ENCODE assay signal across 20 mouse cellular contexts in genomic region chr2:123458034-123458677, GRCm38 (mm10).
DNase-seq lines count a peak whose midpoint lies in the region; ATAC-seq and TF ChIP-seq lines count a peak whose summit lies in the region.
"Had no signal": no experiment of that assay in that cellular context is flagged by ENCODE, and none has a peak within 500 bp of the region (broad histone marks: within the 10 kb centered on the region; RNA-seq: fewer than 3 reads in every experiment).

No protein-coding gene starts in this region.

- no peaks in the 10 kb centered on the region for H3K4me1 ChIP-seq in embryonic facial prominence, embryonic 14.5 days (ENCODE audit: control insufficient read depth, insufficient read depth, low read length)
- no peaks in the 10 kb centered on the region for H3K4me1 ChIP-seq in embryonic facial prominence, embryonic 10.5 days
- H3K4me1 ChIP-seq in lung, embryonic 16.5 days (replicated peaks; ENCODE audit: control insufficient read depth, insufficient read depth, low read length): no peaks in the 10 kb centered on the region
- H3K4me1 ChIP-seq in hindbrain, postnatal 0 days (ENCODE audit: insufficient read depth, low read length): no peaks in the 10 kb centered on the region
- no peaks in the 10 kb centered on the region for H3K4me1 ChIP-seq in limb, embryonic 10.5 days
- H3K4me1 ChIP-seq: embryonic facial prominence, embryonic 12.5 days; kidney, embryonic 15.5 days; limb, embryonic 13.5 days; liver, embryonic 13.5 days had no signal

- ATAC-seq in embryonic facial prominence, embryonic 14.5 days (ENCODE audit: low read depth): no peak
- ATAC-seq in lung, embryonic 16.5 days (ENCODE audit: low read depth): peak; percentile 94
- ATAC-seq in hindbrain, postnatal 0 days: no peak
- ATAC-seq: activated CD4-positive, CD25-positive, alpha-beta regulatory T cell, adult 4 months; intestine, embryonic 16.5 days had no signal

- TF ChIP-seq CTCF in brain, embryonic 14.5 days (IDR thresholded peaks at IDR 0.05; ENCODE audit: borderline replicate concordance, extremely low read depth, insufficient read depth, insufficient read length): no peak
- no peak for TF ChIP-seq CTCF in hindbrain, postnatal 0 days (IDR thresholded peaks at IDR 0.05; ENCODE audit: low read depth)

- no peaks in the 10 kb centered on the region for H3K27me3 ChIP-seq in embryonic facial prominence, embryonic 14.5 days (replicated peaks; ENCODE audit: control insufficient read depth, insufficient read depth, low read length)
- no peaks in the 10 kb centered on the region for H3K27me3 ChIP-seq in embryonic facial prominence, embryonic 10.5 days (replicated peaks; ENCODE audit: low read depth, poor library complexity, severe bottlenecking)
- no peaks in the 10 kb centered on the region for H3K27me3 ChIP-seq in lung, embryonic 16.5 days (ENCODE audit: control insufficient read depth, insufficient read depth, low read depth, low read length)
- no peaks in the 10 kb centered on the region for H3K27me3 ChIP-seq in hindbrain, postnatal 0 days (ENCODE audit: insufficient read depth, low read length)
- no peaks in the 10 kb centered on the region for H3K27me3 ChIP-seq in limb, embryonic 10.5 days (ENCODE audit: low read depth, poor library complexity, severe bottlenecking)
- H3K27me3 ChIP-seq: embryonic facial prominence, embryonic 12.5 days; kidney, embryonic 15.5 days; limb, embryonic 13.5 days; liver, embryonic 13.5 days had no signal

- no peak overlapping the region for H3K27ac ChIP-seq in embryonic facial prominence, embryonic 14.5 days (replicated peaks; ENCODE audit: low read depth, low read length)
- H3K27ac ChIP-seq in embryonic facial prominence, embryonic 10.5 days (replicated peaks): no peak overlapping the region
- H3K27ac ChIP-seq in lung, embryonic 16.5 days (ENCODE audit: low read length): no peak overlapping the region
- H3K27ac ChIP-seq in hindbrain, postnatal 0 days: no peak overlapping the region
- no peak overlapping the region for H3K27ac ChIP-seq in limb, embryonic 10.5 days
- H3K27ac ChIP-seq: embryonic facial prominence, embryonic 12.5 days; kidney, embryonic 15.5 days; limb, embryonic 13.5 days; liver, embryonic 13.5 days had no signal

- no peaks in the 10 kb centered on the region for H3K36me3 ChIP-seq in embryonic facial prominence, embryonic 14.5 days (ENCODE audit: control insufficient read depth, insufficient read depth, low read length)
- H3K36me3 ChIP-seq in embryonic facial prominence, embryonic 10.5 days (replicated peaks): no peaks in the 10 kb centered on the region
- H3K36me3 ChIP-seq in lung, embryonic 16.5 days (ENCODE audit: control insufficient read depth, insufficient read depth, low read length): no peaks in the 10 kb centered on the region
- no peaks in the 10 kb centered on the region for H3K36me3 ChIP-seq in hindbrain, postnatal 0 days (ENCODE audit: insufficient read depth, low read length)
- H3K36me3 ChIP-seq in limb, embryonic 10.5 days: no peaks in the 10 kb centered on the region
- H3K36me3 ChIP-seq: embryonic facial prominence, embryonic 12.5 days; G1E; kidney, embryonic 15.5 days; limb, embryonic 13.5 days; liver, embryonic 13.5 days had no signal

- no peaks in the 10 kb centered on the region for H3K9me3 ChIP-seq in embryonic facial prominence, embryonic 14.5 days (ENCODE audit: control insufficient read depth, low read length)
- no peaks in the 10 kb centered on the region for H3K9me3 ChIP-seq in embryonic facial prominence, embryonic 10.5 days
- H3K9me3 ChIP-seq in lung, embryonic 16.5 days (ENCODE audit: control insufficient read depth, low read length): no peaks in the 10 kb centered on the region
- no peaks in the 10 kb centered on the region for H3K9me3 ChIP-seq in hindbrain, postnatal 0 days (ENCODE audit: low read length)
- no peaks in the 10 kb centered on the region for H3K9me3 ChIP-seq in limb, embryonic 10.5 days (replicated peaks)
- H3K9me3 ChIP-seq: embryonic facial prominence, embryonic 12.5 days; kidney, embryonic 15.5 days; limb, embryonic 13.5 days; liver, embryonic 13.5 days had no signal

- no peak overlapping the region for H3K4me2 ChIP-seq in embryonic facial prominence, embryonic 14.5 days (ENCODE audit: low read depth, low read length)
- H3K4me2 ChIP-seq in lung, embryonic 16.5 days (ENCODE audit: low read depth, low read length): no peak overlapping the region
- H3K4me2 ChIP-seq in hindbrain, postnatal 0 days (ENCODE audit: low read depth, low read length): no peak overlapping the region
- H3K4me2 ChIP-seq: embryonic facial prominence, embryonic 12.5 days; kidney, embryonic 15.5 days; limb, embryonic 13.5 days; liver, embryonic 13.5 days had no signal

- H3K4me3 ChIP-seq in embryonic facial prominence, embryonic 14.5 days (ENCODE audit: low read depth, low read length): no peak overlapping the region
- no peak overlapping the region for H3K4me3 ChIP-seq in embryonic facial prominence, embryonic 10.5 days
- no peak overlapping the region for H3K4me3 ChIP-seq in lung, embryonic 16.5 days (ENCODE audit: low read length)
- no peak overlapping the region for H3K4me3 ChIP-seq in hindbrain, postnatal 0 days (ENCODE audit: low read length)
- no peak overlapping the region for H3K4me3 ChIP-seq in limb, embryonic 10.5 days
- H3K4me3 ChIP-seq: embryonic facial prominence, embryonic 12.5 days; kidney, embryonic 15.5 days; limb, embryonic 13.5 days; liver, embryonic 13.5 days had no signal

- peak; percentile 34 for DNase-seq in embryonic facial prominence, embryonic 14.5 days (ENCODE audit: low spot score)
- no peak for DNase-seq in embryonic facial prominence, embryonic 10.5 days (ENCODE audit: low spot score)
- no peak for DNase-seq in lung, postnatal 25 days (ENCODE audit: low spot score)
- DNase-seq in brain, embryonic 14.5 days (ENCODE audit: low read depth): peak; percentile 60
- peak; percentile 36 for DNase-seq in hindbrain, postnatal 0 days (ENCODE audit: low spot score)
- DNase-seq in limb, embryonic 10.5 days (ENCODE audit: low spot score): no peak
- DNase-seq: adrenal gland, postnatal 14 days; cerebellum, adult 18-20 months; kidney, postnatal 4 days; layer of hippocampus, adult 9-11 months; liver, embryonic 13.5 days; lung, postnatal 4 days; thymus, postnatal 25 days had no signal

- 45% methylated on average over 5 of the region's 5 CpGs for WGBS in embryonic facial prominence, embryonic 14.5 days
- 80% methylated on average over 5 of the region's 5 CpGs for WGBS in embryonic facial prominence, embryonic 10.5 days
- 38% methylated on average over 5 of the region's 5 CpGs for WGBS in lung, embryonic 16.5 days
- WGBS in hindbrain, postnatal 0 days: 34% methylated on average over 5 of the region's 5 CpGs
- WGBS in limb, embryonic 10.5 days: 88% methylated on average over 5 of the region's 5 CpGs

- H3K9ac ChIP-seq in embryonic facial prominence, embryonic 14.5 days (ENCODE audit: low read depth, low read length): no peak overlapping the region
- no peak overlapping the region for H3K9ac ChIP-seq in lung, embryonic 16.5 days (ENCODE audit: low read length)
- H3K9ac ChIP-seq in hindbrain, postnatal 0 days (replicated peaks; ENCODE audit: low read length): no peak overlapping the region
- H3K9ac ChIP-seq: embryonic facial prominence, embryonic 12.5 days; kidney, embryonic 15.5 days; limb, embryonic 13.5 days; liver, embryonic 13.5 days had no signal

- TF ChIP-seq POLR2A in brain, embryonic 14.5 days (IDR thresholded peaks at IDR 0.05; ENCODE audit: borderline replicate concordance, extremely low read depth, insufficient read depth, insufficient read length, poor library complexity, severe bottlenecking): no peak

Comparison
In these comparisons a context has a peak if more than half of its experiments do, and no peak if none do; other contexts are left out.
1. DNase-seq: peak in embryonic facial prominence, embryonic 14.5 days (single experiment), brain, embryonic 14.5 days (single experiment) and hindbrain, postnatal 0 days (single experiment); none in embryonic facial prominence, embryonic 10.5 days (single experiment), lung, postnatal 25 days (single experiment) and limb, embryonic 10.5 days (single experiment).